Mouse (Mus musculus) liver, embryonic 16.5 days (tissue): ENCODE results near the gene Aff1. TPM values are rescaled to one million over a fixed set of nuclear protein-coding genes. Genes with fewer than 3 reads are reported as not detected.

Experiments
- ATAC-seq: fragments of 200-750 bp; cut with Nextera tagmentation; 2 replicates; pipeline ENCODE4 v1.8.0; 2017; ENCODE audit warnings: low read depth, mild to moderate bottlenecking, moderate number of reproducible peaks, moderate library complexity
- H3K27ac ChIP-seq: fragments of 300-500 bp; sonication (generic); 2 replicates; pipeline ENCODE4 v1.5.1; 2014; ENCODE audit warnings: mild to moderate bottlenecking, low read length
- H3K27me3 ChIP-seq: fragments of 300-500 bp; sonication (generic); 2 replicates; pipeline ENCODE4 v1.6.1; 2014; ENCODE audit warnings: low read depth, low read length, mixed read lengths; ENCODE audit not compliant: control insufficient read depth, insufficient read depth
- H3K36me3 ChIP-seq: fragments of 300-500 bp; sonication (generic); 2 replicates; pipeline ENCODE4 v1.6.1; 2014; ENCODE audit warnings: mild to moderate bottlenecking; ENCODE audit not compliant: control insufficient read depth, insufficient read depth
- H3K4me1 ChIP-seq: fragments of 300-500 bp; sonication (generic); 2 replicates; pipeline ENCODE4 v1.6.1; 2014; ENCODE audit warnings: low read depth, low read length, mixed read lengths; ENCODE audit not compliant: control insufficient read depth
- H3K4me2 ChIP-seq: fragments of 300-500 bp; sonication (generic); 2 replicates; pipeline ENCODE4 v1.6.1; 2014; ENCODE audit warnings: low read depth, low read length, mixed read lengths
- H3K4me3 ChIP-seq: fragments of 300-500 bp; sonication (generic); 2 replicates; pipeline ENCODE4 v1.5.1; 2014; ENCODE audit warnings: low read depth, mild to moderate bottlenecking, low read length
- H3K9ac ChIP-seq: fragments of 300-500 bp; sonication (generic); 2 replicates; pipeline ENCODE4 v1.6.1; 2014; ENCODE audit warnings: low read depth, low read length
- H3K9me3 ChIP-seq: fragments of 300-500 bp; sonication (generic); replicated peaks from 2 replicates; pipeline ENCODE4 v1.6.1; 2016; ENCODE audit warnings: low read length; ENCODE audit not compliant: control insufficient read depth
- WGBS: fragments of 180-500 bp; shearing (Covaris S2); extraction: QIAGEN DNeasy Blood & Tissue Kit; methylation state at CpG from one replicate; pipeline ENCODE4 v1.1.7; 2014; ENCODE audit not compliant: insufficient replicate concordance; 5-methylcytosine and 5-hydroxymethylcytosine counted together
- polyA plus RNA-seq: library from polyadenylated mRNA; unstranded; fragments of >200 nt; fragmentation: Nextera tagmentation; extraction: Ambion mirVana; gene quantifications from 2 replicates; pipeline ENCODE4 v1.2.1, GENCODE M21; 2015

Gene Aff1
- polyA plus RNA-seq, 1 experiment from 2014 or later: 17.7 TPM

DNA sequence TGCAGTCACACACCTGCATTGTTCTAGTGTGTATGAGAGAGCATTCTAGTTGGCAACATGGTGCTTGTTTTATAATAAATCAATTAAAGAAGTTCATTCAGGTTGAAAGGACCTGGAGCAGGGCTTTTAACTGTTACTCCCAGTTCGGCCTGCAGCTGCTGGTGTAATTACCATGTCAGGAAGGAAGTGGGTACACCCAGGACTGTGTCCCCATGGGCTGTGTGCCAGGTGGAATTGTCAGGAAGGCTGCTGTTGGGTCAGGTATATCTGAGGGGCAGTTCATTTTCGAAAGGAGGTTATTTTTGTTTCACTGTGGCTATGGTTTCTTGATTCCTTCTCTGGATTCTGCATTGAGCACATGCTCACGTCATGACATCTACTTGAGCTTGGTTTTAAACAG, 107.3 kb downstream of the Aff1 start:
- H3K4me2 ChIP-seq: no peak overlapping the region
- peaks cover 9% of the 10 kb centered on the region for H3K4me1 ChIP-seq
- H3K9ac ChIP-seq: no peak overlapping the region
- no peak overlapping the region for H3K27ac ChIP-seq
- peaks cover 6% of the 10 kb centered on the region for H3K36me3 ChIP-seq
- H3K27me3 ChIP-seq: no peaks in the 10 kb centered on the region
- 66% methylated on average over 3 of the region's 3 CpGs for WGBS
- ATAC-seq: no peak
- H3K4me3 ChIP-seq: no peak overlapping the region
- no peaks in the 10 kb centered on the region for H3K9me3 ChIP-seq

DNA sequence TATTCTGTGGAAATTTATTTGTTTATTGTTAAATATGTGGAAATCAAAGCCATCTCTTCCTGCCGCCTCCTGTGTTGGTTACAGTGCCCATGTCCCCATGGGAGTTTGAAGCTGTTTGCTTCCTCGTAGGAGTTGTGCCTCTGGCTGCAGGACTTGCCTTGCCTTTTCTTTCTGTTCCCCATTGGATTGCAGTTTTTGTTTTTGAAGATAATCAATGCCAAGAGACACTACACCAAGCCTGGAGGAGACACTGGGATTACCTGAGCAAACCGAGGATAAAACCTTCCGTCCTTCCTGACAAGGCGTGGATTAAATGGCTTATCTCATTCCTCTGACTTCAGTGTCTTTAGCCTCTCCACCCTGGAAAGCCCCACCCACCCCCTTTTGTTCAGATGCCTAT, 107.8 kb downstream of the Aff1 start:
- Histone ChIP-seq H3K4me1 (peaks cover 9% of the 10 kb centered on the region), H3K27ac (no peak overlapping the region), H3K9me3 (no peaks in the 10 kb centered on the region), H3K4me2 (no peak overlapping the region), H3K9ac (no peak overlapping the region), H3K27me3 (no peaks in the 10 kb centered on the region), H3K4me3 (no peak overlapping the region), H3K36me3 (peaks cover 6% of the 10 kb centered on the region)
- no peak for ATAC-seq
- WGBS: 60% methylated on average over 5 of the region's 5 CpGs

- H3K4me3 ChIP-seq: no peak overlapping the region
- no peaks in the 10 kb centered on the region for H3K27me3 ChIP-seq
- ATAC-seq: no peak
- H3K4me2 ChIP-seq: no peak overlapping the region
- peaks cover 6% of the 10 kb centered on the region for H3K36me3 ChIP-seq
- H3K9me3 ChIP-seq: no peaks in the 10 kb centered on the region
- no peak overlapping the region for H3K27ac ChIP-seq
- peaks cover 8% of the 10 kb centered on the region for H3K4me1 ChIP-seq
- WGBS: 86% methylated on average over 5 of the region's 5 CpGs
- H3K9ac ChIP-seq: no peak overlapping the region
These were observed 111.2 kb downstream of the Aff1 start for GRCm38 (mm10) chr5:103803386-103803785.

DNA sequence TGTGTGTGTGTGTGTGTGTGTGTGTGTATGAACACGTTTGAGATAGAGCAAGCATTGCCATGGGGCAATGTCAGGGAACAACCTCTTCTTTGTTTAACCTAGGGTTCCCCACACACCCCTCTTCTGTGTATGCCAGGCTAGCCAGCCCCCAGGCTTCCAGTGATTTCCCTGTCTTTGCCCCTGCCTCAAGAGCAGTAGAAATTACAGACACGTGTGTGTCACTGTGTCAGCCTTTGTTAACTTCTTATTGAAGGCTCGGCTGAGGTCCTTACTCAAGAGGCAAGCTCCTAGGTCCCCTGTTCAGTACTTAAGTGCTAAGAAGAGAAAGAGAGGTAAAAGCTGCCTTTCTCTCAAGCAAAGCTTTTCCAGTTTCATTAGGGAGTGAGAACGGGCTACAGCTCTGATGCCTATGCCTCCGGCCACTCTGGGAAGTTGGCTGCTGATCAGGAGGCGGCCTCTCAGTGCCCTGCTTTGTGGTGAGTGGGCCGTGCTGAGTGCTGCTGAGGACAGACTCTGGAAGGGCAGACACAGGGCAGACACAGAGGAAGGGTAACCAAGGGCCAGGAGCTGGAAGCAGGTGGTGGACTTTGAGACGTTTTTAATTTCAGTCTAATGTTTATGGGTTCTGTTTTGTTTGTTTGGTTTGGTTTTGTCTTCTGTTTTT, 111.9 kb downstream of the Aff1 start:
- no peak overlapping the region for H3K4me3 ChIP-seq
- no peak overlapping the region for H3K4me2 ChIP-seq
- peaks cover 7% of the 10 kb centered on the region for H3K4me1 ChIP-seq
- H3K36me3 ChIP-seq: peaks cover 6% of the 10 kb centered on the region
- no peaks in the 10 kb centered on the region for H3K9me3 ChIP-seq
- H3K27me3 ChIP-seq: no peaks in the 10 kb centered on the region
- H3K27ac ChIP-seq: no peak overlapping the region
- 58% methylated on average over 8 of the region's 8 CpGs for WGBS
- no peak overlapping the region for H3K9ac ChIP-seq
- ATAC-seq: 0 out of 2 replicates have a peak, but pooled peaks have one; percentile 20

- H3K9ac ChIP-seq: no peak overlapping the region
- no peak overlapping the region for H3K4me3 ChIP-seq
- H3K27ac ChIP-seq: no peak overlapping the region
- H3K9me3 ChIP-seq: no peaks in the 10 kb centered on the region
- H3K4me1 ChIP-seq: peaks cover 4% of the 10 kb centered on the region
- WGBS: 68% methylated on average over 17 of the region's 17 CpGs
- peaks cover 7% of the 10 kb centered on the region for H3K36me3 ChIP-seq
- H3K27me3 ChIP-seq: no peaks in the 10 kb centered on the region
- no peak for ATAC-seq
- no peak overlapping the region for H3K4me2 ChIP-seq
These were observed 114.8 kb downstream of the Aff1 start for GRCm38 (mm10) chr5:103806851-103807578.

DNA sequence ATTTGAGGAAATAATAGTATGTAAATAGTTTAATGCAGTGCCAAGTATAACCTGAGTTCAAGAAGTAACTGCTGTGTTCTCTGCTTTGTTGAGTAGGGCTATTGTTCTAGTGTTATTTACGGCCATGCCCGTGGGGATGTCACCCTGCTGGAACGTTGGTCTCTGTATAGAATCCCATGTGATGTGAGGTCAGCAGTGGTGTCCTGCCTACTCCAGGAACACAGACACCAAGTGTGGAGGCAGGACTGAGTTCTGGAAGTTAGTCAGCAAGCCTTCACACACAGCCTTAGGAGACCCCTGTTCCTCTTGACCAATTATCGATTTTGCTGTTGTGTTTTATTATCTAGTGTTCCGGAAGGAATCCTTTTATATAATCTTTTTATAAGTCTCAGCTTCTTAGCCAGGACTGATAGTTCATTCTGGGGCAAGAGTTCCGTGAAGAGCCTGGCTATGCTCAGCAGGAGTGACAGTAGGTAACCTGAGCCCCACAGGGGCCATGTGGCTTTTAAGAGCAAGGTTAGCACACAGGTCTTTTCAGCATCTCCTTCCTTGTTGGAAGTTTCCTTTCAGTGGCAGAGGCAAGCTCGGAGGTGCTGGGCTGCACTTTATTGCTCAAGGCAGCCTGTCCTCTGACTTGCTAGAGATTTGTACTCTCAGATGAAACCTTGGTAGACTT, 115.6 kb downstream of the Aff1 start:
- no peak overlapping the region for H3K27ac ChIP-seq
- peaks cover 4% of the 10 kb centered on the region for H3K4me1 ChIP-seq
- 75% methylated on average over 7 of the region's 7 CpGs for WGBS
- H3K9ac ChIP-seq: no peak overlapping the region
- H3K4me2 ChIP-seq: no peak overlapping the region
- H3K9me3 ChIP-seq: no peaks in the 10 kb centered on the region
- H3K4me3 ChIP-seq: no peak overlapping the region
- no peaks in the 10 kb centered on the region for H3K27me3 ChIP-seq
- H3K36me3 ChIP-seq: peaks cover 13% of the 10 kb centered on the region
- no peak for ATAC-seq

- no peak; the same call in 1 of the 2 replicates for ATAC-seq
- H3K36me3 ChIP-seq: peaks cover 25% of the 10 kb centered on the region
- no peak overlapping the region for H3K27ac ChIP-seq
- H3K9me3 ChIP-seq: no peaks in the 10 kb centered on the region
- no peak overlapping the region for H3K4me3 ChIP-seq
- WGBS: 87% methylated on average over 7 of the region's 7 CpGs
- H3K27me3 ChIP-seq: no peaks in the 10 kb centered on the region
- peaks cover 14% of the 10 kb centered on the region for H3K4me1 ChIP-seq
- H3K4me2 ChIP-seq: no peak overlapping the region
- no peak overlapping the region for H3K9ac ChIP-seq
These were observed 117.6 kb downstream of the Aff1 start for GRCm38 (mm10) chr5:103809674-103810330.

GRCm38 (mm10) chr5:103813291-103813690, 121.1 kb downstream of the Aff1 start:
- Histone ChIP-seq H3K4me3 (no peak overlapping the region), H3K27ac (no peak overlapping the region), H3K9ac (no peak overlapping the region), H3K9me3 (no peaks in the 10 kb centered on the region), H3K27me3 (no peaks in the 10 kb centered on the region), H3K4me2 (no peak overlapping the region), H3K36me3 (peaks cover 48% of the 10 kb centered on the region), H3K4me1 (peaks cover 10% of the 10 kb centered on the region)
- WGBS: 89% methylated on average over 5 of the region's 5 CpGs
- no peak for ATAC-seq
